In the genomic region with DNA sequence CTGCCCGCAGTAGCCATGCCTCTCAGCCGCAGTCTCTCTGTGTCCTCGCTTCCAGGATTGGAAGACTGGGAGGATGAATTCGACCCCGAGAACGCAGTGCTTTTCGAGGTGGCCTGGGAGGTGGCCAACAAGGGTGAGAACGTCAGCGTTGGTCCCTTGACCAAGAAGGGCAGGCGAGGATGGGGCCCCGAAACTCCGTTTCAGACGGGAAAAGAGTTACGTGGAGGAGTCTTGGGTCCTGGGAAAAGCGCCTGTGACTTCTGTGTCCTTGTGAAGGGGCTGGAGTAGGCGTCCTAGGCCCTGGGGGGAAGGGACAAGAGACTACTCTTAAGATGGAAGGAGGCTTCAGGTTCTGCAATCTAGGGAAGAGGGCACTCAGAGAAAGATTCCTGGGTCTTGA, we compare ENCODE assay signal across 8 mouse cellular contexts. TPM values are rescaled to one million over a fixed set of nuclear protein-coding genes. Genes with fewer than 3 reads are reported as not detected.
DNase-seq lines count a peak whose midpoint lies in the region; ATAC-seq and TF ChIP-seq lines count a peak whose summit lies in the region.

No protein-coding gene starts in this region.

- H3K4me3 ChIP-seq in heart, embryonic 12.5 days: peak overlapping the region; percentile 91
- H3K4me3 ChIP-seq in hindbrain, embryonic 11.5 days (ENCODE audit: low read depth, low read length): peak overlapping the region; percentile 91
- H3K4me3 ChIP-seq in lung, postnatal 0 days (ENCODE audit: low read depth, low read length): peak overlapping the region; percentile 63

- H3K27me3 ChIP-seq in heart, embryonic 12.5 days (replicated peaks): no peaks in the 10 kb centered on the region
- H3K27me3 ChIP-seq in hindbrain, embryonic 11.5 days (ENCODE audit: control insufficient read depth, insufficient read depth, low read length): no peaks in the 10 kb centered on the region
- no peaks in the 10 kb centered on the region for H3K27me3 ChIP-seq in lung, postnatal 0 days (replicated peaks; ENCODE audit: insufficient read depth, low read length)

- ATAC-seq in heart, embryonic 12.5 days (ENCODE audit: insufficient number of reproducible peaks, low FRiP score): peak; percentile 15
- ATAC-seq in hindbrain, embryonic 11.5 days (ENCODE audit: low FRiP score): peak; percentile 1; the same call in 1 of the 2 replicates
- peak; percentile 8; the same call in 1 of the 2 replicates for ATAC-seq in lung, postnatal 0 days

- H3K36me3 ChIP-seq in heart, embryonic 12.5 days: peaks cover 41% of the 10 kb centered on the region
- peaks cover 3% of the 10 kb centered on the region; the same call in 1 of the 2 replicates for H3K36me3 ChIP-seq in hindbrain, embryonic 11.5 days (ENCODE audit: control insufficient read depth, insufficient read depth, low read length)
- H3K36me3 ChIP-seq in lung, postnatal 0 days (ENCODE audit: insufficient read depth, low read length): no peaks in the 10 kb centered on the region

- 2% methylated on average over 16 of the region's 16 CpGs for WGBS in heart, embryonic 12.5 days
- 4% methylated on average over 16 of the region's 16 CpGs for WGBS in hindbrain, embryonic 11.5 days
- 3% methylated on average over 16 of the region's 16 CpGs for WGBS in lung, postnatal 0 days

- peaks cover 45% of the 10 kb centered on the region for H3K4me1 ChIP-seq in heart, embryonic 12.5 days (replicated peaks)
- peaks cover 15% of the 10 kb centered on the region for H3K4me1 ChIP-seq in hindbrain, embryonic 11.5 days (replicated peaks; ENCODE audit: control insufficient read depth, insufficient read depth, low read length)
- peaks cover 26% of the 10 kb centered on the region; the same call in 1 of the 2 replicates for H3K4me1 ChIP-seq in lung, postnatal 0 days (ENCODE audit: insufficient read depth, low read depth, low read length)

- H3K27ac ChIP-seq in heart, embryonic 12.5 days (ENCODE audit: poor library complexity, severe bottlenecking): peak overlapping the region; percentile 70
- H3K27ac ChIP-seq in hindbrain, embryonic 11.5 days (ENCODE audit: low read depth, low read length): 0 out of 2 replicates have a peak overlapping the region, but pooled peaks have one; percentile 7
- H3K27ac ChIP-seq in lung, postnatal 0 days (ENCODE audit: low read length): peak overlapping the region; percentile 91

- H3K4me2 ChIP-seq in heart, embryonic 12.5 days: peak overlapping the region; percentile 99
- H3K4me2 ChIP-seq in hindbrain, embryonic 11.5 days (replicated peaks; ENCODE audit: low read depth, low read length): peak overlapping the region; percentile 68
- H3K4me2 ChIP-seq in lung, postnatal 0 days (replicated peaks; ENCODE audit: low read depth, low read length): peak overlapping the region; percentile 82

- TF ChIP-seq EP300 in lung, postnatal 0 days (IDR thresholded peaks at IDR 0.05): peak; percentile 24; the same call in 1 of the 2 replicates

- H3K9me3 ChIP-seq in heart, embryonic 12.5 days (replicated peaks): no peaks in the 10 kb centered on the region
- no peaks in the 10 kb centered on the region for H3K9me3 ChIP-seq in hindbrain, embryonic 11.5 days (ENCODE audit: control insufficient read depth, low read length)
- H3K9me3 ChIP-seq in lung, postnatal 0 days (ENCODE audit: low read length): no peaks in the 10 kb centered on the region

- peak overlapping the region; percentile 86 for H3K9ac ChIP-seq in heart, embryonic 12.5 days
- peak overlapping the region; percentile 84 for H3K9ac ChIP-seq in hindbrain, embryonic 11.5 days (ENCODE audit: low read depth, low read length)
- H3K9ac ChIP-seq in lung, postnatal 0 days (replicated peaks; ENCODE audit: low read depth): peak overlapping the region; percentile 64

- TF ChIP-seq CTCF in lung, postnatal 0 days (IDR thresholded peaks at IDR 0.05): no peak

- DNase-seq in heart, adult 8-10 months (ENCODE audit: low spot score): no peak
- peak; percentile 45 for DNase-seq in NIH3T3 (ENCODE audit: low read depth)
- no peak for DNase-seq in hindbrain, embryonic 11.5 days (ENCODE audit: low spot score)
- peak; percentile 65 for DNase-seq in lung, postnatal 0 days (ENCODE audit: low spot score)
- no peak for DNase-seq in cerebellum, adult 18-20 months
- no peak for DNase-seq in urinary bladder, postnatal 25 days (ENCODE audit: low spot score)
- no peak for DNase-seq in left cerebral cortex, adult 9 months (ENCODE audit: low spot score in 2 of 2)

RNA-seq across cellular contexts. Expression of a gene that starts 0.4 kb away (rescaled TPM):
- 115 and 121 TPM in 2 replicates for polyA plus RNA-seq in heart, embryonic 12.5 days (2016; fragmentation: Nextera tagmentation; extraction: Ambion mirVana)
- total RNA-seq in heart, adult 8-10 months (2022): 100 to 1,000 TPM; 106 to 122 (median 112) TPM
- polyA plus RNA-seq in hindbrain, embryonic 11.5 days (2014; fragmentation: Nextera tagmentation; extraction: Ambion mirVana): 29.2 and 30.6 TPM in 2 replicates
- polyA plus RNA-seq in lung, postnatal 0 days (2015; fragmentation: Nextera tagmentation; extraction: Ambion mirVana): 19.2 and 19.6 TPM in 2 replicates

RNA-seq across cellular contexts. Expression of a gene that starts 2.9 kb away (rescaled TPM):
- polyA plus RNA-seq in heart, embryonic 12.5 days (2016; fragmentation: Nextera tagmentation; extraction: Ambion mirVana): 80.7 TPM in 2 replicates
- 10 to 100 TPM; 23.1 to 31.5 (median 26.8) TPM for total RNA-seq in heart, adult 8-10 months (2022)
- polyA plus RNA-seq in hindbrain, embryonic 11.5 days (2014; fragmentation: Nextera tagmentation; extraction: Ambion mirVana): 168 and 178 TPM in 2 replicates
- 59.9 and 63.5 TPM in 2 replicates for polyA plus RNA-seq in lung, postnatal 0 days (2015; fragmentation: Nextera tagmentation; extraction: Ambion mirVana)

RNA-seq across cellular contexts. Expression of a gene that starts 14.4 kb away (rescaled TPM):
- not detected in 2 replicates for polyA plus RNA-seq in heart, embryonic 12.5 days (2016; fragmentation: Nextera tagmentation; extraction: Ambion mirVana)
- not detected for total RNA-seq in heart, adult 8-10 months (2022)
- 0.47 TPM in 1 of 2 replicates, not detected in the other for polyA plus RNA-seq in hindbrain, embryonic 11.5 days (2014; fragmentation: Nextera tagmentation; extraction: Ambion mirVana)
- 4.5 and 4.7 TPM in 2 replicates for polyA plus RNA-seq in lung, postnatal 0 days (2015; fragmentation: Nextera tagmentation; extraction: Ambion mirVana)

RNA-seq across cellular contexts. Expression of a gene that starts 21.5 kb away (rescaled TPM):
- polyA plus RNA-seq in heart, embryonic 12.5 days (2016; fragmentation: Nextera tagmentation; extraction: Ambion mirVana): 1.8 TPM in 2 replicates
- under 1 TPM; 0.30 to 0.50 (median 0.36) TPM for total RNA-seq in heart, adult 8-10 months (2022)
- 0.99 and 1.2 TPM in 2 replicates for polyA plus RNA-seq in hindbrain, embryonic 11.5 days (2014; fragmentation: Nextera tagmentation; extraction: Ambion mirVana)
- polyA plus RNA-seq in lung, postnatal 0 days (2015; fragmentation: Nextera tagmentation; extraction: Ambion mirVana): 7.1 and 7.2 TPM in 2 replicates

RNA-seq across cellular contexts. Expression of a gene that starts 24.6 kb away (rescaled TPM):
- 4,047 and 4,171 TPM in 2 replicates for polyA plus RNA-seq in heart, embryonic 12.5 days (2016; fragmentation: Nextera tagmentation; extraction: Ambion mirVana)
- total RNA-seq in heart, adult 8-10 months (2022): 100 to 1,000 TPM; 164 to 329 (median 254) TPM
- polyA plus RNA-seq in hindbrain, embryonic 11.5 days (2014; fragmentation: Nextera tagmentation; extraction: Ambion mirVana): 5,748 and 5,943 TPM in 2 replicates
- polyA plus RNA-seq in lung, postnatal 0 days (2015; fragmentation: Nextera tagmentation; extraction: Ambion mirVana): 5,808 and 6,026 TPM in 2 replicates

Comparison
In these comparisons a context has a peak if more than half of its experiments do, and no peak if none do; other contexts are left out.
1. H3K27ac ChIP-seq: peak in every context shown above with its lines; median percentile 91 in lung, postnatal 0 days; 70 in heart, embryonic 12.5 days; 7 in hindbrain, embryonic 11.5 days.
2. DNase-seq: peak in NIH3T3 (single experiment) and lung, postnatal 0 days (single experiment); none in heart, adult 8-10 months (single experiment), hindbrain, embryonic 11.5 days (single experiment), cerebellum, adult 18-20 months (0 of 2), urinary bladder, postnatal 25 days (single experiment) and left cerebral cortex, adult 9 months (0 of 2).
3. Peak in every context shown above with its lines, with median percentiles within 50 percentile points of each other: ATAC-seq, H3K4me2 ChIP-seq, H3K4me3 ChIP-seq and H3K9ac ChIP-seq.